Mouse (Mus musculus): ENCODE data around the gene Ripor2. TPM values are rescaled to one million over a fixed set of nuclear protein-coding genes. Genes with fewer than 3 reads are reported as not detected.

Gene Ripor2
- polyA plus RNA-seq, 1 experiment from 2014 or later, result 3.5 TPM

DNA sequence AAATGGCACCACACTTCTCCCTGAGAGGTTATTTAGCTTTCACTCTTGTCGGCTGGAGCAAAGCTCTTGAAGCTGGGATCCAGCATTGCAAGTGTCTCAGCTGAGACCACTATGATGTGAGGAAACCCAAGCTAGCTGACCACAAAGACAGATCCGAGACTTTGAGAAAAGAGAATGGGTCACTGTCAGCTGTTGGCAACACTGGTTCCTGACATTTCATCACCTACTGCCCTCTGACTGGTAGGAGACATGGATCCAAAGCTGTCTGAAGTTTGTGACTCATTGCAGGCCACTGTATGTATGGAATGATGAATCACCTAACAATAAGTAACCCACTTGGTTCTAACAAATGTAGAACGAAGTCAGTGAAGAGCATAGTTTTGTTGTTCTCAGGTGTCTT lies 64.3 kb downstream of the Ripor2 start:
- no peak for TF ChIP-seq CTCF (IDR thresholded peaks at IDR 0.05)

GRCm38 (mm10) chr13:24647444-24647843 lies 65.5 kb downstream of the Ripor2 start:
- ATAC-seq (no peak), DNase-seq (ENCODE audit: low read depth, low spot score) (no peak)
- in situ Hi-C loops (cut with MboI; ENCODE audit: low pct_unique_long_range_greater_than_20kb), result no loop called here
- ChIA-PET POLR2A (no interaction called here), CTCF (interaction anchor here (1.0 kb wide), 1 partner anchor 10 kb away, joined by 3 read pairs; no protein-coding TSS in a partner anchor)
- H3K27me3 ChIP-seq, result no peaks in the 10 kb centered on the region
- no peak for TF ChIP-seq CTCF (IDR thresholded peaks at IDR 0.05)

More for the DNA sequence above, 64.3 kb downstream of the Ripor2 start:
- ATAC-seq (no peak), DNase-seq (ENCODE audit: low read depth, low spot score) (no peak)
- H3K27me3 ChIP-seq, result no peaks in the 10 kb centered on the region
- CTCF ChIA-PET, result interaction anchor here (1.5 kb wide), 1 partner anchor 9 kb away, joined by 3 read pairs; no protein-coding TSS in a partner anchor
- in situ Hi-C loops (cut with MboI; ENCODE audit: low pct_unique_long_range_greater_than_20kb), result no loop called here
- POLR2A ChIA-PET, result no interaction called here

GRCm38 (mm10) chr13:24648027-24648426 lies 66.0 kb downstream of the Ripor2 start:
- no peak for ATAC-seq
- H3K27me3 ChIP-seq, result no peaks in the 10 kb centered on the region
- CTCF ChIA-PET, result interaction anchor here (1.0 kb wide), 1 partner anchor 10 kb away, joined by 3 read pairs; no protein-coding TSS in a partner anchor
- TF ChIP-seq CTCF (IDR thresholded peaks at IDR 0.05), result no peak
- DNase-seq (ENCODE audit: low read depth, low spot score), result no peak
- POLR2A ChIA-PET, result no interaction called here
- in situ Hi-C loops (cut with MboI; ENCODE audit: low pct_unique_long_range_greater_than_20kb), result no loop called here

DNA sequence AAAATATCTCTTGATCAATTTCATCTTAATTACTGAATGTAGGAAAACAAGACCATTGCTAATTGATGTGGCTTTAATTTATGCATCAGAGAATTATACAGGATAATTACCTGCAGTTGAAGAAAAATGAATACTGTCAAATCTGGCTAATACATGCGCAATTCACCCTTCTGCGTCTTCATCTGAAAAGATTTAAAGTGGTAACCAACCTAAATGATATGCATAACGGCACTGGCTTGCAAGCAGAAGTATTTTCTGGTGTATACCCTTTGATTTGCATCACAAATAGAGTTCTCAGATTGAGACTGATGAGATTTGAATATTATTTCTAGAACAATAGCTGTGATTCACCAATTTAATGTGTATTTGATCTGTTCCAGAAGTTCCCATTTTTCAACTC lies 66.7 kb downstream of the Ripor2 start:
- no peak for TF ChIP-seq CTCF (IDR thresholded peaks at IDR 0.05)
- ChIA-PET POLR2A (no interaction called here), CTCF (interaction anchor here (0.6 to 1.0 kb wide), 2 partner anchors 9 to 20 kb away, joined by 3 read pairs; no protein-coding TSS in a partner anchor)
- H3K27me3 ChIP-seq, result no peaks in the 10 kb centered on the region
- DNase-seq (ENCODE audit: low read depth, low spot score) (no peak), ATAC-seq (no peak)
- in situ Hi-C loops (cut with MboI; ENCODE audit: low pct_unique_long_range_greater_than_20kb), result no loop called here

DNA sequence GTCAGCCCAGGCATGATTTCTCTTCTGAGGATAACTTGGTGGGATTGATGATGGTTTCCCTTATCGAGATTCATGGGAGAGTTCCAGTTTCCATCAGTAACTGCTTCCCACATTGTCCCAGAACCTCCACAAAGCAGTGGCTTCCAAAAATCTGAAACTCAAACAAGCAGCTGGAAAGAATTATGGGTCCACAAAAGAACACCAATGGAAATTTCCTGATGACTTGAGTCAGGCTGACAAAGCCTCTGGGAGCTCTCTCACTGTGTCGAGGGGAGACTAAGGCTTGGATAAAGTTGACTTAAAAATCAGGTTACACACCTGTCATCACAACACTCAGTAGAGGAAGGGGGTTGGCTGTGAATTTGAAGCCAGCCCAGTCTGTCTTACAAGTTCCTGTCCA lies 67.1 kb downstream of the Ripor2 start:
- CTCF ChIA-PET, result interaction anchor here (0.6 to 1.3 kb wide), 3 partner anchors 15 to 38 kb away, joined by 3 read pairs; no protein-coding TSS in a partner anchor
- H3K27me3 ChIP-seq, result no peaks in the 10 kb centered on the region
- in situ Hi-C loops (cut with MboI; ENCODE audit: low pct_unique_long_range_greater_than_20kb), result no loop called here
- no peak for ATAC-seq
- no peak for TF ChIP-seq CTCF (IDR thresholded peaks at IDR 0.05)
- POLR2A ChIA-PET, result no interaction called here
- no peak for DNase-seq (ENCODE audit: low read depth, low spot score)

GRCm38 (mm10) chr13:24651018-24651417 lies 69.0 kb downstream of the Ripor2 start:
- no peak for DNase-seq (ENCODE audit: low read depth, low spot score)
- TF ChIP-seq CTCF (IDR thresholded peaks at IDR 0.05), result no peak

DNA sequence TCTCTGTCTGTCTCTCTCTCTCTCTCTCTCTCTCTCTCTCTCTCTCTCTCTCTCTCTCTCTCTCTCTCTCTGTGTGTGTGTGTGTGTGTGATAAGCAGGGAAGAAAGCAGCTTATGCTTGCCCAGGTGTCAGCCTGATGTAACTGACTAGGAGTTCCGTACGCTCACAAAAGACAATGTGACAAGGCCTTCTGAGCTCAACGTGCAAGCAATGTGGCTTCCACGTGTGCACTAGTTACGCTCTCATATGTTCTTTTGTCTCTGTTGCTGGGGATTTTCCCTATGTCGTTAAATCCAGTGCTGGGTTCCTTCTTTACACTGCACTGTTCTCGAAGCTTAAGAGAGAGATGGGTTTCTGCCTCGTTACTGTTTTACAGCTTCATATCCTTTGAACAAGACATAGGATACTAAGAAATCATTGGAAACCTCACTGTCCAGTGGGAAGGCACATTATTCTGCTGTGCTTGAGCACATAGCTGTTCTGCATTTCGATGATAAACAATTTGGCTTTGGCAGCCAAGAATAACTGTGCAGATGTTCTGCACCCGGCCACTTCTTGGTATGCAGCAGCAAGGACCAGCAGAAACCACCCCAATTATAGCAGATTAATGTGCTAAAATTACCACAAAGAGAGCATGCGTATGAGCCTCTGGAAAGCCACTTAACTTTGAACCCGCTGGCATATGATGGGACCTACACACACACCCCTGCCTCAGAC lies 73.1 kb downstream of the Ripor2 start:
- no peaks in the 10 kb centered on the region for H3K27me3 ChIP-seq
- CTCF ChIA-PET, result interaction anchor here (1.1 to 1.9 kb wide), 4 partner anchors 9 to 32 kb away, joined by 3 to 6 read pairs (median 4); no protein-coding TSS in a partner anchor
- DNase-seq (ENCODE audit: low read depth, low spot score), result no peak
- POLR2A ChIA-PET, result interaction anchor here (0.9 kb wide), 1 partner anchor 29 kb away, joined by 3 read pairs; no protein-coding TSS in a partner anchor
- ATAC-seq, result no peak
- in situ Hi-C loops (cut with MboI; ENCODE audit: low pct_unique_long_range_greater_than_20kb), result no loop called here
- no peak for TF ChIP-seq CTCF (IDR thresholded peaks at IDR 0.05)

More at GRCm38 (mm10) chr13:24651018-24651417, 69.0 kb downstream of the Ripor2 start:
- POLR2A ChIA-PET, result no interaction called here
- ATAC-seq, result no peak
- no peaks in the 10 kb centered on the region for H3K27me3 ChIP-seq
- in situ Hi-C loops (cut with MboI; ENCODE audit: low pct_unique_long_range_greater_than_20kb), result no loop called here
- CTCF ChIA-PET, result no interaction called here

- in situ Hi-C loops (cut with MboI; ENCODE audit: low pct_unique_long_range_greater_than_20kb), result no loop called here
- POLR2A ChIA-PET, result interaction anchor here (0.7 kb wide), 1 partner anchor 12 kb away, joined by 3 read pairs; no protein-coding TSS in a partner anchor
- H3K27me3 ChIP-seq, result no peaks in the 10 kb centered on the region
- no peak for DNase-seq (ENCODE audit: low read depth, low spot score)
- CTCF ChIA-PET, result interaction anchor here (0.8 to 1.3 kb wide), 3 partner anchors 9 to 135 kb away, joined by 3 read pairs; no protein-coding TSS in a partner anchor
- no peak for ATAC-seq
- TF ChIP-seq CTCF (IDR thresholded peaks at IDR 0.05), result no peak
These were observed 74.9 kb downstream of the Ripor2 start for GRCm38 (mm10) chr13:24656719-24657497.

DNA sequence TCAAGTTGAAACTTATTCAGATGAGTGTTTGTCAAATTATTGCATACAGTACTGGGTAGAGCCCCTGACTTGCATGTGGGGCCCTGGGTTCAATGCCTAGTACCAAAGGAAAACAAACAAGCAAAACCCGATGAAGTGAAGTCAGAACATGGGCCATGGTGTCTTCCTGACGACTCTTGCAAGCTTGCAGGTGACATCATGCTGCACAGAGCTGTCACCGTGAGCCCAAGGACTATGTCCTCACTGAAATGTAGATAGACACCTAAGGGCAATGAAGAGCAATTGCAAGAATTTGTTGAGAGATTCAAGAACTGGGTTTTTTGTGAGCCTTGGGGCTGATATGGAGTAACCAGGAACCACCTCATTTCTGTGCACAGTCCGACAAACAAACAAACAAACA lies 84.8 kb downstream of the Ripor2 start:
- in situ Hi-C loops (cut with MboI; ENCODE audit: low pct_unique_long_range_greater_than_20kb), result no loop called here
- ChIA-PET CTCF (no interaction called here), POLR2A (interaction anchor here (0.6 kb wide), 1 partner anchor 262 kb away, joined by 3 read pairs; no protein-coding TSS in a partner anchor)
- ATAC-seq (no peak), DNase-seq (ENCODE audit: low read depth, low spot score) (no peak)
- no peaks in the 10 kb centered on the region for H3K27me3 ChIP-seq
- no peak for TF ChIP-seq CTCF (IDR thresholded peaks at IDR 0.05)

DNA sequence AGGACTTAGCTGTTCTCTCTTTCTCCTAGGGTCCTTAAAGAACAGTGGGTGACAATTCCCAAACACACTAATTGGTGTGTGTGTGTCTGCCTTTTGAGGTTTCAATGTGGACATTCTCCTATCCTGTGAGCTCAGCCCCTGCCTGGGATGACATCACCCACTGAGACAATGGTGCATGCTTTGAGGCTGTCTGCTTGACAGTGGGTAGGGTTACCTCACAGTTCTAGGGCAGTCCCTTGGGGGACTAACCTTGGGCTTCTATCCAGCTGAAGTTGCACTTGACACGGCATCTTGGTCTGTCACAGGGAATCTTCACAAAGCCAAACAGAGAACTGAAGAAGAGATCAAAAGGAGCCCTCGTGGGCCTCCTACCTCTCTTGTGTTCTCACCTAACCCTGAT lies 86.6 kb downstream of the Ripor2 start:
- TF ChIP-seq CTCF (IDR thresholded peaks at IDR 0.05), result no peak
- POLR2A ChIA-PET, result interaction anchor here (0.6 kb wide), 1 partner anchor 12 kb away, joined by 3 read pairs; no protein-coding TSS in a partner anchor
- ATAC-seq, result peak; percentile 60
- no peak for DNase-seq (ENCODE audit: low read depth, low spot score)
- CTCF ChIA-PET, result no interaction called here
- H3K27me3 ChIP-seq, result no peaks in the 10 kb centered on the region
- in situ Hi-C loops (cut with MboI; ENCODE audit: low pct_unique_long_range_greater_than_20kb), result no loop called here
